Mouse (Mus musculus): ENCODE measurements at regions not wholly inside any gene's neighbourhood (a gene's known extent, or its start where the extent isn't known, plus 50 kb on each side); places are given as distances from the start of the nearest gene placed in this dataset.
A peak's percentile ranks its signal among the peaks of the same experiment; 100 is the strongest.

GRCm38 (mm10) chr7:114912109-114912508 lies 168.6 kb downstream of the Insc start:
- TF ChIP-seq CTCF (IDR thresholded peaks at IDR 0.05; ENCODE audit: borderline replicate concordance, insufficient read depth, low read depth, low read length) (no peak), POLR2A (IDR thresholded peaks at IDR 0.05; ENCODE audit: borderline replicate concordance, insufficient read depth, low read length) (no peak)
- no peak for DNase-seq
- no peaks in the 10 kb centered on the region for H3K4me1 ChIP-seq (ENCODE audit: control insufficient read depth, insufficient read depth, low read length)
- H3K4me3 ChIP-seq (replicated peaks; ENCODE audit: insufficient read depth, low read depth, low read length), result no peak overlapping the region
- H3K27me3 ChIP-seq (ENCODE audit: control insufficient read depth, insufficient read depth, low read length), result no peaks in the 10 kb centered on the region
- 75% methylated on average over 3 of the region's 3 CpGs for WGBS
- H3K27ac ChIP-seq (ENCODE audit: insufficient read depth, low read length), result no peak overlapping the region

- TF ChIP-seq POLR2A (IDR thresholded peaks at IDR 0.05; ENCODE audit: borderline replicate concordance, insufficient read depth, low read length) (no peak), CTCF (IDR thresholded peaks at IDR 0.05; ENCODE audit: borderline replicate concordance, insufficient read depth, low read depth, low read length) (peak; percentile 25; the same call in 1 of the 2 replicates)
- 14% methylated on average over 3 of the region's 3 CpGs for WGBS
- Histone ChIP-seq H3K4me3 (replicated peaks; ENCODE audit: insufficient read depth, low read depth, low read length) (no peak overlapping the region), H3K27ac (ENCODE audit: insufficient read depth, low read length) (no peak overlapping the region), H3K4me1 (ENCODE audit: control insufficient read depth, insufficient read depth, low read length) (no peaks in the 10 kb centered on the region), H3K27me3 (ENCODE audit: control insufficient read depth, insufficient read depth, low read length) (no peaks in the 10 kb centered on the region)
- peak; percentile 28 to 29 for DNase-seq
Measured at GRCm38 (mm10) chr7:114922155-114922554, 178.7 kb downstream of the Insc start.

- H3K4me3 ChIP-seq (replicated peaks; ENCODE audit: insufficient read depth, low read depth, low read length), result no peak overlapping the region
- no peaks in the 10 kb centered on the region for H3K4me1 ChIP-seq (ENCODE audit: control insufficient read depth, insufficient read depth, low read length)
- WGBS, result 31% methylated on average over 8 of the region's 8 CpGs
Measured at GRCm38 (mm10) chr7:114933861-114934260, 190.4 kb downstream of the Insc start.

GRCm38 (mm10) chr7:114950759-114951158 lies 207.3 kb downstream of the Insc start:
- no peaks in the 10 kb centered on the region for H3K4me1 ChIP-seq (ENCODE audit: control insufficient read depth, insufficient read depth, low read length)
- no peak for TF ChIP-seq CTCF (IDR thresholded peaks at IDR 0.05; ENCODE audit: borderline replicate concordance, insufficient read depth, low read depth, low read length)
- no peak for TF ChIP-seq POLR2A (IDR thresholded peaks at IDR 0.05; ENCODE audit: borderline replicate concordance, insufficient read depth, low read length)
- H3K4me3 ChIP-seq (replicated peaks; ENCODE audit: insufficient read depth, low read depth, low read length), result no peak overlapping the region
- no peak overlapping the region for H3K27ac ChIP-seq (ENCODE audit: insufficient read depth, low read length)
- no peak for DNase-seq
- no peaks in the 10 kb centered on the region for H3K27me3 ChIP-seq (ENCODE audit: control insufficient read depth, insufficient read depth, low read length)

More at GRCm38 (mm10) chr7:114933861-114934260, 190.4 kb downstream of the Insc start:
- no peaks in the 10 kb centered on the region for H3K27me3 ChIP-seq (ENCODE audit: control insufficient read depth, insufficient read depth, low read length)
- no peak for DNase-seq
- H3K27ac ChIP-seq (ENCODE audit: insufficient read depth, low read length), result no peak overlapping the region
- TF ChIP-seq CTCF (IDR thresholded peaks at IDR 0.05; ENCODE audit: borderline replicate concordance, insufficient read depth, low read depth, low read length), result no peak
- no peak for TF ChIP-seq POLR2A (IDR thresholded peaks at IDR 0.05; ENCODE audit: borderline replicate concordance, insufficient read depth, low read length)

- Histone ChIP-seq H3K27ac (ENCODE audit: insufficient read depth, low read length) (no peak overlapping the region), H3K4me1 (ENCODE audit: control insufficient read depth, insufficient read depth, low read length) (no peaks in the 10 kb centered on the region), H3K4me3 (replicated peaks; ENCODE audit: insufficient read depth, low read depth, low read length) (no peak overlapping the region), H3K27me3 (ENCODE audit: control insufficient read depth, insufficient read depth, low read length) (no peaks in the 10 kb centered on the region)
- DNase-seq, result no peak
- TF ChIP-seq POLR2A (IDR thresholded peaks at IDR 0.05; ENCODE audit: borderline replicate concordance, insufficient read depth, low read length) (no peak), CTCF (IDR thresholded peaks at IDR 0.05; ENCODE audit: borderline replicate concordance, insufficient read depth, low read depth, low read length) (no peak)
- 54% methylated on average over 5 of the region's 5 CpGs for WGBS
Measured at GRCm38 (mm10) chr7:114963206-114963605, 219.7 kb downstream of the Insc start.

- Histone ChIP-seq H3K4me1 (ENCODE audit: control insufficient read depth, insufficient read depth, low read length) (no peaks in the 10 kb centered on the region), H3K27me3 (ENCODE audit: control insufficient read depth, insufficient read depth, low read length) (no peaks in the 10 kb centered on the region), H3K4me3 (replicated peaks; ENCODE audit: insufficient read depth, low read depth, low read length) (no peak overlapping the region), H3K27ac (ENCODE audit: insufficient read depth, low read length) (no peak overlapping the region)
- DNase-seq, result no peak
- no peak for TF ChIP-seq POLR2A (IDR thresholded peaks at IDR 0.05; ENCODE audit: borderline replicate concordance, insufficient read depth, low read length)
- no peak for TF ChIP-seq CTCF (IDR thresholded peaks at IDR 0.05; ENCODE audit: borderline replicate concordance, insufficient read depth, low read depth, low read length)
- 60% methylated on average over 2 of the region's 2 CpGs for WGBS
Measured at GRCm38 (mm10) chr7:114965923-114966322, 222.4 kb downstream of the Insc start.

GRCm38 (mm10) chr7:114986481-114986880 lies 243.0 kb downstream of the Insc start:
- H3K27me3 ChIP-seq (ENCODE audit: control insufficient read depth, insufficient read depth, low read length), result no peaks in the 10 kb centered on the region
- TF ChIP-seq CTCF (IDR thresholded peaks at IDR 0.05; ENCODE audit: borderline replicate concordance, insufficient read depth, low read depth, low read length), result no peak
- TF ChIP-seq POLR2A (IDR thresholded peaks at IDR 0.05; ENCODE audit: borderline replicate concordance, insufficient read depth, low read length), result no peak
- no peak overlapping the region for H3K27ac ChIP-seq (ENCODE audit: insufficient read depth, low read length)
- 17% methylated on average over 2 of the region's 2 CpGs for WGBS
- H3K4me1 ChIP-seq (ENCODE audit: control insufficient read depth, insufficient read depth, low read length), result no peaks in the 10 kb centered on the region
- no peak for DNase-seq
- no peak overlapping the region for H3K4me3 ChIP-seq (replicated peaks; ENCODE audit: insufficient read depth, low read depth, low read length)

- no peak overlapping the region for H3K4me3 ChIP-seq (replicated peaks; ENCODE audit: insufficient read depth, low read depth, low read length)
- H3K4me1 ChIP-seq (ENCODE audit: control insufficient read depth, insufficient read depth, low read length), result no peaks in the 10 kb centered on the region
- H3K27ac ChIP-seq (ENCODE audit: insufficient read depth, low read length), result no peak overlapping the region
- peak in 1 of 2 experiments; percentile 8 for DNase-seq
- TF ChIP-seq CTCF (IDR thresholded peaks at IDR 0.05; ENCODE audit: borderline replicate concordance, insufficient read depth, low read depth, low read length) (no peak), POLR2A (IDR thresholded peaks at IDR 0.05; ENCODE audit: borderline replicate concordance, insufficient read depth, low read length) (no peak)
- H3K27me3 ChIP-seq (ENCODE audit: control insufficient read depth, insufficient read depth, low read length), result no peaks in the 10 kb centered on the region
- 20% methylated on average over 5 of the region's 5 CpGs for WGBS
Measured at GRCm38 (mm10) chr7:114991255-114991654, 247.8 kb downstream of the Insc start.

All from cerebellum, adult 2 months (tissue).